Mouse (Mus musculus): ENCODE results near the gene Igsf6.

The Igsf6 gene

DNA sequence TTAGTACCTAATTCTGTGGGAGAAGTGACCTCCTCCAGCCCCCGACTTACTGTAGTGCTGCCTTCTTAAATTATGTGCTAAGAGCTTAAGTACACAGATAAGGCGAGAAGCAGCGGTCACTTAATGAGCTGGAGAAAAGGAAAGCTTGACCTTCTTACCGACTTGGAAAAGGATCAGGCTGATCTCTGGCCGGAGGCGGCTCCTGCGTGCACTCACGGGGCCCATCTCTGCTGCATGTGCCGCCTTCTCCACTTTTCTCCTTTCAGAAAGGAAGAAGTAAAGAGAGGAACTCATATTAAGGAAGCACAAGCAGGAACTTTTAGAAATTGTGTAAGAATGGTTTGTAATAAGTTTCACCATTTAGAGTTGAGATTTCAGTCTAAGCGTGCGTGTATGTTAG, at the start of gene Igsf6:
Igsf6 (minus strand) TSS at position 292 of the 400 bp plus-strand sequence.
- no peak for DNase-seq (ENCODE audit: low spot score)

GRCm38 (mm10) chr7:121120143-121120818, 45.9 kb upstream of the Igsf6 start:
- DNase-seq (ENCODE audit: low spot score): peak; percentile 73

DNA sequence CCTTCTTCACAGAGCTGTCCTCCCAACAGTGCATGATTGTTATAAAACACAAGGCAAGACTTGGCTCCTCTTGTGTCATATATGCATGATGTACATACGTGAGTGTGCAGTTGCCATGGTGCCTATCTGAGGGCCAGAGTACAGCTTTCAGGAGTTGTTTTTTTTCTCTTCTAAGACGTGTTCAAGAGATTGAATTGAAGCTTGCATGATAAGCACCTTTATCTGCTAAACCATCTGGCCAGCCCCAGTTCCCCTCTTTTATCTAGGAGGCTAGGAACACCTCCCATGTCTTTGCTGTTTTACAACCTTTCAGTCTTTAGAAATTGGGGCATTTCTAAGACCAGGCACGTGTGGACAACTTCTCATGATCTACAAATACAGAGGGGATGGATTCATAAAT, 37.4 kb upstream of the Igsf6 start:
- no peak for DNase-seq (ENCODE audit: low spot score)

GRCm38 (mm10) chr7:121111321-121111720, 36.9 kb upstream of the Igsf6 start:
- no peak for DNase-seq (ENCODE audit: low spot score)

DNA sequence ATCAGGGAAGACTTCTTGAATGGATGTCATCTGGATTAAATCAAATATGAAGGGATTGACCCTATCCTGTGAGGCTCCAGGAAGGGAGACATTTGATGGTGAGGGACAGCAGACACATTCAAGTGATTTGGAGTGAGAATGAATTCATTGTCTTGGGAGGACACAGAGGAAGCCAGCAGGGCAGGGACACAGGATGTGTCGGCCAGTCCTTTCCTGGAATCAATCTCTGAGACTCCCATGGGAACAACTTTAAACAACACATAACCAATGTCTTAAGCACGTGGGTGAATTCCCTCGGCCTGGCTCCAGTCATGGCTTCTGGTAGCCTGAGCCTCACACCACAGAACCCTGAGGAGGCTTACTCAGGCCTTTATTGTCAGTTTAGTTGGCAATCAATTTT, 33.5 kb upstream of the Igsf6 start:
- DNase-seq (ENCODE audit: low spot score): no peak

GRCm38 (mm10) chr7:121098614-121099389, 24.4 kb upstream of the Igsf6 start:
- no peak for DNase-seq (ENCODE audit: low spot score)

- DNase-seq (ENCODE audit: low spot score): no peak
Observed at GRCm38 (mm10) chr7:121093026-121093425, 18.7 kb upstream of the Igsf6 start.

- no peak for DNase-seq (ENCODE audit: low spot score)
Observed at GRCm38 (mm10) chr7:121090748-121091147, 16.4 kb upstream of the Igsf6 start.

DNA sequence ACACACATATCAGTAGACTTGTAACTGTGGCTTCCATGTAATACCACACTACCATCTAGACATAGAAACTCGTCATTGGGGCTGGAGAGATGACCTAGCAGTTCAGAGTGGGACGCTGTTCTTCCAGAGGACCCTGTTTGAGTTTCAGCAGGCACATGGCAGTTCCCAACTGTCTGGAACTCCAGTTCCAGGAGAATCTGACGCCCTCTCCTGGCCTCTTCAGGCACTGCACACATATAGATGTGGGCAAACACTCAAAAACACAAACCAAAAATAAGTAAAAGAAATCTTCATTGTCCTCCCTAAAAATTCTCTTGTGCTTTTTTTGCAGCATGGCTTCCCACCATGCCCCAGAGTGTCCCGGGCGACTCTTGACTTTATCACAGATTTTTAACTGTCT, 14.4 kb upstream of the Igsf6 start:
- no peak for DNase-seq (ENCODE audit: low spot score)

- DNase-seq (ENCODE audit: low spot score): no peak
Observed at GRCm38 (mm10) chr7:121085500-121085899, 11.1 kb upstream of the Igsf6 start.

DNA sequence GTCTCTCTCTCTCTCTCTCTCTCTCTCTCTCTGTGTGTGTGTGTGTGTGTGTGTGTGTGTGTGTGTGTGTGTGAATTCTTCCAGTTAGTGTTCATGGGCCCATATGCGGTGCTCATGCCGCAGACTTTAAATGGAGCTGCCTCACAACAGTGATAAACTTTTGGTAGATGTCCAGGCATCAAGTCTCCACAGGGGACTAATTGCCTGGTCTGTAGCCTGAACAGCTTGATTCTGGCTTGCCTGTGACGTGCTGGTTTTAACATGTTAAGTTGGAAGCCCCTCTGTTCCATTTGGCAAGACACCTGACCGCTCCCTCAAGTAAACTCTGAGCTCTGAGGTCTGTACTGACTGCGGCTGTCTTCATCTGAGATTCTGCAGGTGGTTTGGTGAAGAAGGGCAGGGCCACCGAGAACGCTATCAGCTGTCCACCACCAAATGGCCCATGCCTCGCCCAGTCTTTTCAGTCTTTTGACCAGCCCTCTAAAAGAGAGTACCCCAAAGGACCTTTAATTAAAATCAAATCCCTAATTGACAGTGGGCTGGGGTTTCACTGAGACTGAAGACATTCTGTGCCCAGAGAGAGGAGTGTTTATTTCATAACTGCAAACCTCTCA, 10.6 kb upstream of the Igsf6 start:
- no peak for DNase-seq (ENCODE audit: low spot score)

DNA sequence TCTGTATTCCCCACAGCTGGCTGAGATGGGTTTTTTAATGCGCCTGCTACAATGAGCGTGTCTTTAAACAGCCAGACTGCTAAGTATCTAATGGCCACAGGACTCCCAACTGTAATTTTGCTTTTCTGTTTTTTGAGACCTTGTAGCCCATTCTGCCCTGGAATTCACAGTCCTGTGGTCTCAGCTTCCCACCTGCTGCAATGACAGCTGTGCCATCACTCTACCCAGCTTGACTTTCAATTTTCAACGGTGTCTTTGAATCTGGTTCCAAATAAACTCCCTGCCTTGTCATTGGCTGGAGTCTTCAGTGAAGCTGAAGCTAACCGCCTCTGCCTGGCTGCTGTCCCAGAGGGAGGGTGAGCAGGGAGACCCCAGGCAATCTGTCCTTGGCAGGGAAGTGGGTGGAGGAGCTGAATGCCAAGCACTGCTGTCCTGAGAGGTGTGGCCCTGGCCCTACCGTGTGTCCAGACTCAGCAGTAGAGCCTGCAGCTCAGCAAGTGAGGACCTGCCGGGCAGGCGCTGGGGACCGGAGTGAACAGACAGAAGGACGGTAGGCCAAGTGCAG, 8.7 kb upstream of the Igsf6 start:
- no peak for DNase-seq (ENCODE audit: low spot score)

GRCm38 (mm10) chr7:121081816-121082215, 7.4 kb upstream of the Igsf6 start:
- DNase-seq (ENCODE audit: low spot score): no peak

GRCm38 (mm10) chr7:121081350-121081749, 7.0 kb upstream of the Igsf6 start, which contains the start of gene Otoa:
TSS of gene Otoa (plus strand) at chr7:121081650.
- no peak for DNase-seq (ENCODE audit: low spot score)

GRCm38 (mm10) chr7:121077829-121078228, 3.5 kb upstream of the Igsf6 start:
- DNase-seq (ENCODE audit: low spot score): peak; percentile 65

- DNase-seq (ENCODE audit: low spot score): no peak
Observed at GRCm38 (mm10) chr7:121077311-121077710, 2.9 kb upstream of the Igsf6 start.

DNA sequence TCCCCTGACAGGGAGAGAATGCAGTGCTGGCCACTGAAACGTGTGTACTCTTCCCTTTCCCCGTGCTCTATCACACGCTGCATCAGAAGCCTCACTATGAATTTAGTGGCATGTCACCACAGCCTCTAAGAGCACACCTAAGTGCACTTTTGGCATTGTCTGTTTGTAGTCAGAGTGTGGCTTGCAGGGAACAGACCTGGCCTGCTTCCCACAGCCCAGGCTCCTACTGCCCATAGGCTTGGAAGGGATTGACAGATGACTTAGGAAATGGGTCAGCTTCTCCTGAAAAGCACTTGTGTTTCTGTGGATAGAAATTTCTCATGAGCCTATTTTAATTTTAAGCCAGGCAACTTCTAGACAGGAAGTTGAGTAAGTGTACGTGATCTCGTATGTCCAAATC, 1.0 kb upstream of the Igsf6 start:
- no peak for DNase-seq (ENCODE audit: low spot score)

- no peak for DNase-seq (ENCODE audit: low spot score)
Observed at GRCm38 (mm10) chr7:121074801-121075400, 529 bp upstream of the Igsf6 start.

GRCm38 (mm10) chr7:121072506-121072905, 1.9 kb downstream of the Igsf6 start:
- no peak for DNase-seq (ENCODE audit: low spot score)

GRCm38 (mm10) chr7:121071276-121071675, 3.1 kb downstream of the Igsf6 start:
- no peak for DNase-seq (ENCODE audit: low spot score)

GRCm38 (mm10) chr7:121064309-121064708, 10.1 kb downstream of the Igsf6 start:
- DNase-seq (ENCODE audit: low spot score): no peak

DNA sequence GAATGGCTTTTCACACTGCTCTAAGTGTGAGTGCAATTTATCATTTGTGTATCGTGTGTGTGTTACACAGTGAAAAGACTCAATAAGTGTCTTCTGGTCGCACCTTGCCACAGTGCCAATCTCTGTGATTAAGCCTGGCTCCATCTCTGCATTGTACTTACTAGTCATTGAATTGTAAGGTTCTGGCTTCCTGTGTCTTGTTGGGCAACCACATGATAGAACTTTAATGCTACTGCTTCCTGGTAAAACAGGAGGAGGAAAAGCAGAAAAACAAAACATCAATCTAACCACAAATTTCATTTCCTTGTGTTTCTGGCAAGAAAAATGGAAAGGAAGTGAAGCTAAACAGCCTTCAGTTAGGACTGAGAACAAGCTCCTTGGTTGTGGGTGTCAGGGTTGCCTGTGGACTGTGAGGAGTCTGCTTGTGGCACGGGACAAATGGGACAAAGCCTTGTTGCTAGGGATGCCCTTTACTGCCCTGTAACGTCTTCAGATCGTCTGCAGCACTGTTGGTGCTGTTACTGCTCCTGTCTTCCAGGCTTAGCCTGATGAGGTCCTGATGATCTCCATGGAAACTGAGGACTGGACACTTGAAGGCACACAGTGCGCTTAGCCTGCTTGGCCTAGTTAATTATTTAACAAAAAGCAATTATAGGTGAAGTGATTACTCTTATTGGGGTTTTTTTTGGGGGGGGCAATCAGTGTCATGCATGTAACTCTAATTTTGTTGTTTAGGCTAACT, 14.7 kb downstream of the Igsf6 start:
- DNase-seq (ENCODE audit: low spot score): no peak

Measured in left cerebral cortex, adult 11 months (tissue).